Mouse (Mus musculus) adipocyte (in vitro differentiated cells): ENCODE measurements around the gene Ifitm10.

Experiments
- DNase-seq: peaks from one replicate; pipeline ENCODE4 v3.0.0-alpha.2; 2016; ENCODE audit warnings: low spot score

The Ifitm10 gene

DNA sequence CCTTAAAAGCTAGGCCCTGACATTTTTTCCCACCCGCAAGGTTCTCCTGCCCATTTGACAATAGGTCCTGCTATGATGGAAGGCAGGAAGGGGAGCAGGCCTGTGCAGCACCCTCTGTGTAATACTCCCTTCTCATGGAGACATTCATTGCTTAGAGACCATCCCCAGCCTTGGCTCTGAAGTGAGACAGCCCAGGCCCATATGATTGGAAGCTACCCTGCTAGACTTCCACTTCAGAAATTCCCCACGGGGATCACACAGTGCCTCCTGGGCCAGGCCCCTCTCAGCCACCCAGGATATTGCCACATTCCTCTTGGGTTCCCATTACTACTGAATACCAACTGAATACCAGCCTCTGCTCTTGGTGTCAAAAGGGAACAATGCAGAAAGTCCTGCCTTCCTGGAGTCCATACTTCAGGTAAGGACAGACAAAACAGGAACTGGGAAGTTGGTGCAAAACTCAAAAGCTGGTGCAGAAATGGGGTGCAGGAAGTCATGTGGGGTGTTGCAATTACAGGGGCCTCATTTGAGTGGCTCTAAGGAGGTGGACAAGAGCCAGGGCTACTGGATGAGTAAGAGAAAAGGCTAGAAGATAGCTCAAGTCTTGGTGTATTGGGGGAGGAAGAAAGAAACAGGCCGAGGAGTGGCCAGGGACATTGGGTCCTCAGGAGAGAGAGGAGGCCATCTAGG, 16.6 kb upstream of the Ifitm10 start:
- DNase-seq = no peak

DNA sequence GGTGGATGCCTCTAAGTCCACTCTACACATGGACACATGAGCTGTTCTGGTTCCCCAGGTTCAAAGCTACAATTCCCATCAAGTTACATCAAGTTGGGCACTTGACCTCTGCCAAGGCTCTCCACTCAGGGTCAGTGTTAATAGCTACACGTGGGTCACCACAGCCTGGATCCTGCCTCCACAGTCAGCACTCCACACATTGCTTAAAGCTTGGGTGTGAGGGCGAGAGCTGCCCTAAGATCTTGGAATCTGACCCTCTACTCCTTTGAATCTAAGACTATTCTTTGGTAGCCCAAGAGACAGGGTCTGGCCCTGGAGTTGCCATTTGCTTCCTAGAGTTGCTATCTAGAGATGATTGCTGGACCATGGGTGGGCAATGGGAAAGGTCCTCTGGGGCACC, 15.2 kb upstream of the Ifitm10 start:
- DNase-seq = no peak

DNA sequence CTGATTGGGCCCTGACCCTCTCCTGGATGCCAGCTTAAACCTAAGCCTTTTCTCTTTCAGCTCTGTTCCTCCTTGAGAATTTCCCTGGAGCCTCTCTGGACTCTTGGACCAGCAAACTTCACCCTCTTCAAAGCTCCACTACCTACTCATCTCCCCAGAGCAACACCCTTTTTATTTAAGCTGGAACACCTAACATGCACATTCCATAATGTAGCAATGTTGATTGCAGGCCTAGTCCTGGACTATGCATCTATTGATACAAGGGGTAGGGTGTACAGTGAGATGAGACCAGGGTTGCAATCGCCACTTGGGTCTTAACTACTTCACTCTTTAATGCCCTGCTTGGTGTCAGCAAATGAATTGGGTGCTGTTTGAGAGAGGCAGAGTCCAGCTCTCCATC, 14.6 kb upstream of the Ifitm10 start:
- DNase-seq = no peak

GRCm38 (mm10) chr7:142387419-142388148, 14.0 kb upstream of the Ifitm10 start, which contains the start of gene Ctsd:
Gene Ctsd (minus strand): TSS chr7:142388038.
- DNase-seq = peak; percentile 96

DNA sequence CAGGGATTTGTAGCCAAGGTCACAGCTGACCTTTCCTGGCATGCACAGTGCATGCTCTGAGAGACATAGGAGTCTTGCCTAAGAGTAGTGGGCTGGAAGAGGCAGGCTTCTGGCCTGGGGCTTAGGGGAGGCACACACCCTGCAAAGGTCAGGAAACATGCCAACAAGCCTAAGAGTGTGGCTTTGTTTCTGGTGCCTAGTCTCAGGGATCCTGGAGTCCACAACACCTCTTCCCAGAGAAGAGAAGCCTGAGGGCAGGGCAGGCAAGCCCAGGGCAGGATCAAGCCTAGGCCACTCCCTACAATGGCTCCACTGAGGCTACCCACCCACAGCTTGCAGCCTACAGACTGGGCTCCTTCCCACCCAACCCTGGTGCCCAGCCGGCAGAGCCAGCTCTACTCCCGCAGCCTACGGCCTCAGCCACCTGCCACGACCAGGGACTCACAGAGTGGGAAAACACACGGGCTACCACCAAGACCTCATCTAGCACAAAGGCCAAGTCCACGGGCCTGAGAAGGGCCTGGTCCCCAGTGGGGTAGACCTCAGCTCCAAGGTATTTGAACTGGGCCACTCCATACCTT, 13.2 kb upstream of the Ifitm10 start:
- peak; percentile 66 for DNase-seq

- no peak for DNase-seq
Observed at GRCm38 (mm10) chr7:142385742-142386403, 12.3 kb upstream of the Ifitm10 start.

DNA sequence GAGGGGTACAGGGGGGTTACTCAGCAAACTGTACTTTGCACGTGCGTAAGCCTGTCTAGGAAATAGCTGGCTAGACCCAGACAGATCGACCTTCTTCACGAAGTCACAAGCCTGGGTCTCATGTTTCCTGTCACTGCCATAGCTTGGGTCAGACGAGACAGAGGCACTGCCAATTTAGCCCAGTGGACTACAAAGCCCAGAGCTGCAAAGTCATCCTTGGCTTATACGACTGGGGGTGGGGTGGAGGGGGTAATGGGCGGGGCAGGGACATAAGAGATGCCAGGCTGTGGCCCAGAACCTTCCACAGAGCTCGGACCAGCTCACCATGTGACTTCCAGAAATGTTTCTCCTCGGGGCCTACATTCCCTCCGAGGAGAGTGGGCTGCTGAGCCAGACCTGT, 10.8 kb upstream of the Ifitm10 start:
- no peak for DNase-seq

- DNase-seq = no peak
Observed at GRCm38 (mm10) chr7:142382567-142382966, 9.0 kb upstream of the Ifitm10 start, which contains the start of gene Gm49369. Gene Gm49369 (minus strand): TSS chr7:142382667.

DNA sequence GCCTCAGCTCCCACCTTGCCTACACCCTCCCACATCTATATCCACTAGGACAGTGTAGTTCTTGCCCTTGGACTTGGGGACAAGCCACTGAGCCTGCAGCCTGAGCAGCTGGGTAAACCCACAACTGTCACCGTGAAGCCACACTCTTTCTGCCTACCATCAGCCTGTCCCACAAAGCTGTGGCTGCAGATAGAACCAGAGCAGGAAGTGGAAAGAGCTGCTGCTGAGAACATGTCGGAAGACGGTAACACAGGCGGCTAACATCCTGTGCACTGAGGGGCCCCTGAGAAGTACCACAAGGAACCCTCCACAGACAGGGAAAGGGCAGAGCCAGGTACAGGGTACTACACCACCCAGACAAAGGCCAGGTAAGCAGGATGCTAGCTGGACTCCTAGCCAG, 7.6 kb upstream of the Ifitm10 start:
- no peak for DNase-seq

DNA sequence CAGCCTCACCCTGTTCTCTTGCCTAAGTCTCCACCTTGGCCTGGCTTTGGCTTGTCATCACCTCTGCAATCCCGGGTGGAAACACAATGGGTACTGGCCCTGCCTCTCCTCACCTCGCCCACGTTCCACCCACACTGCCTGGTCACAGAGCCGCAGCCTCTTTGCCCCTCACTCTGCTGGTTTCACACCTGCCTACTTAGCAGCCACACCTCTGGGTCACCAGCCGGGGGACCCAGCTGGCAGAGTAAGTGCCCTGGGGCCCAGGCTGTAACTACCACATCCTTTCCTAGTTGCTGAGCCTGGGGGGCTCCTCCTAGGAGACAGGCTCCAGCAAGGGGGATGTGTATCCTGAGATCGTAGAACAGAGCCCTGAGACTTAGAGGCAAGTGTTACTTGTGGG, 5.6 kb upstream of the Ifitm10 start:
- DNase-seq = no peak

- DNase-seq = no peak
Observed at GRCm38 (mm10) chr7:142377233-142377925, 3.8 kb upstream of the Ifitm10 start.

- DNase-seq = no peak
Observed at GRCm38 (mm10) chr7:142376096-142376495, 2.5 kb upstream of the Ifitm10 start.

GRCm38 (mm10) chr7:142375261-142375724, 1.7 kb upstream of the Ifitm10 start:
- peak; percentile 52 for DNase-seq

GRCm38 (mm10) chr7:142374413-142375015, 961 bp upstream of the Ifitm10 start:
- no peak for DNase-seq

DNA sequence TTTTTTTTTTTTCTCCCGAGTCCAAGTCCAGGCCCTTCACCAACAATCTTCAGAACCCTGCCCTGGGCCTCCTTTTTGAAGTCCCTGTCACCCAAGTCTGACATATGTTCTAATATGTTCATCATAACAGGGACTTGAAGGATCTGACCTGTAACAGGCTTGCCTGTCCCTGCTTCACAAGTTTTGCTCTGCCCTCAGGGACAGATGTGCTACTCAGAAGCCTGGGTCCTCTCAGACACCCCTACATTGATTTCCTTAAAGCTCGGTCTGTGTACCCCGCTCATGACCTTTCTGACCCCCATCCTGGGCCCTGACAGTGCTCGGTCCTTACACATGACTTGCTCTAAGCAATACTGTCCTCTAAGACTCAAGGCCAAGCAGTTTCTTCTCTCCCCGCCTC, 514 bp downstream of the Ifitm10 start:
- no peak for DNase-seq

- no peak for DNase-seq
Observed at GRCm38 (mm10) chr7:142371768-142372661, 1.5 kb downstream of the Ifitm10 start.

GRCm38 (mm10) chr7:142371398-142371767, 2.2 kb downstream of the Ifitm10 start:
- no peak for DNase-seq

DNA sequence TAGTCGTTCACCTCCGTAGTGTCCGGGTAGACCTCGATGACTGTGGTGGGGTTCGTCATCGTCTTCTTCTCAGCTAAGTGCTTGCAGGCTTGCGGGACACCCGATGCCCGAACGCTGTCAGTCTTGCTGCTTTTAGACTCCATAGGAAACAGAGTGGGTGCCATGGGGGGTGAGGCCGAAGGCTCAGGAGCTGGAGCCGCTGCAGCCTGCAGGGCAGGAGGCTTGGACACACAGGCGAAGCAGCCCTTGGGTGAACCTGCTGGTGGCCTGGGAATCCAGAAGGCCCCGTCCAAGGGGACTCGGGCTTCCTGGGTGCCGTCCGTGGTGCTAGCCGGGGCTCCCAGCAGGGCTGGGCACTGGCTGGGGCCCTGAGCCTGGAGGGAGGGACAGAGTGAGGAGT, 2.6 kb downstream of the Ifitm10 start:
- no peak for DNase-seq

DNA sequence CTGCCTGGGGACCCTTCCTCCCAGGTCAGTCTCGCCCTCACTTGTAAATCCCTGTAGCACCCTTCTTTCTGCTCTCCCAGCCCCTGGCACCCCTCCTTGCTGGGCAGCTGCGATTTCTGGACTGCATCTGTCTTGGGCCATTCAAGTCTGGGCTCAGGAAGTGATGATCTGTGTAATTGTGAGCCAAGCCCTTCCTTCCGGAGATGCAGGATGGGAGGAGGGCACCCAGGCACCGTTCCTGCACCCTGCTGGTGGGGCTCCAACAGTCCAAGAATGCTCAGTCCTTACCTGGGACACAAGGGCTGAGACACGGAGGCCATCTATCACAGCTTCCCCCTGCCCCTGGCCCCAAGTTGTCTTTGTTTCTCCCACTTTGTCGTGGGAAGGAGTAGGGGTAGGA, 3.7 kb downstream of the Ifitm10 start:
- DNase-seq = no peak

DNA sequence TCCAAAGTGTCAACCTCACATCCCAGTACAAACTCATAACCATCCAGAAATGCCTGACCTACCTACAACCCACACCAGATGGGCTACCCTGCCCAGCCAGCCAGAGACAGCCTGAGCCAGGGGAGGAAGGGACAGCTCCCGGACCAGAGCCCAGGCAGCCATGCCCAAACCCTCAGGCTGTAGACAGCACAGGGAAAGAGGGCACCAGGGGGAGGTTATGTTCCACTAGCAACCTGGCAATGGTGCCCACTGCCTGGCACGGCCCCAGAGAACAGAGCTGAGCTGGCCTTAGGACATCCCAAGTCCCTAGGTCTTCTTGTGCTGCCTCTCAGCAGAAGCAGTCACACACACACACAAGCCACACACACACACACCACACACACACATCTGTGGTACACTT, 4.7 kb downstream of the Ifitm10 start:
- no peak for DNase-seq

GRCm38 (mm10) chr7:142363107-142363506, 10.4 kb downstream of the Ifitm10 start:
- DNase-seq = no peak
